Mouse (Mus musculus): ENCODE data around the gene Abhd17c. TPM values are rescaled to one million over a fixed set of nuclear protein-coding genes. Genes with fewer than 3 reads are reported as not detected.
"Not testable (repeated sequence)": the region's sequence is repeated elsewhere in the genome, so short reads cannot be mapped to it uniquely, and the experiment has no call there.

Abhd17c gene
- polyA plus RNA-seq, 1 experiment from 2014 or later: 71.3 TPM

DNA sequence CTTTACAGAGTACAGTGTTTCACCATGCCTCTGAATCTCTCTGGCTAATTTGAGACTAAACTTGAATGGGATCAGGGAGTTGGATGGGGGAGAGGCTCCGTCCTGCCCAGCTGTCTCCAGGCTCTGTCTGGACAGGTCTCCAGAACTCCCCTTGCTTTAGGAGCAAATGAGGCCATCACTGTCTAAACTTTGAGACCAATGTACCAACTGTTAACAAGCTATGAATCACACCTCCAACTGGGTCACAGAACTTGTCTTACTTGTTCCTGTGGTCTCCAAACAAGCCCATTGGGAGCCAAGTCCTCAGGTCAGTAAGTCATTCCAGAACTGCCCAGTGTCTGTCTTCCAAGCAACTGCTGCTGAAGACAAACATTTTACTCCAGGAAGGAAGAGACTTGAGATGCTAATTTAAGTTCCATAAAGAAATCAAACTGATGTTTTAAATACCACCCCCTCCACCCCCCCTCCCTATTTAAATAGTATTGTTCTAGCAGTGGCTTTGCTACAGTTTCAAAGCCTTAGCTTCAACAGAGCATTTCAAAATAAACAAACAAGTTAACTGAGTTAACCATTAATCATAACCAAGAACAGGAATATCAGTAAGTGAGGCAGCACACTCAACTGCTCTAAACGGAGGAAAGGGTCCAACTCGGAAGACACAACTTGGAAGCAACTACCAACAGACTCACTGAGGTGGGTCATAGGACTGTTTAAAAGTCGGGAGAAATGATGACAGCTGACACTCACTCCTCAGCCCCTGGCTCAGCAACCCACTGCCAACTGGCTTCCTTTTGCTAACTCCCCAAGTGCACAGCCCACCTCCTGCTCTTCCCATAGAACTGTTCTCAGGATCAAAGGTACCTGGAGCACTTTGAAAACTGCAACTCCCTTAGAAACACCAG, 15.6 kb downstream of the Abhd17c start:
- Histone ChIP-seq H3K9ac (ENCODE audit: low read length) (no peak overlapping the region), H3K27me3 (ENCODE audit: control insufficient read depth, insufficient read depth, low read length) (no peaks in the 10 kb centered on the region), H3K9me3 (ENCODE audit: control insufficient read depth, low read length) (no peaks in the 10 kb centered on the region), H3K27ac (ENCODE audit: low read depth, low read length) (no peak overlapping the region), H3K4me1 (replicated peaks; ENCODE audit: control insufficient read depth, insufficient read depth, low read length) (peaks cover 2% of the 10 kb centered on the region; the same call in 1 of the 2 replicates), H3K36me3 (ENCODE audit: control insufficient read depth, insufficient read depth, low read length) (no peaks in the 10 kb centered on the region), H3K4me3 (ENCODE audit: low read depth, low read length) (no peak overlapping the region), H3K4me2 (ENCODE audit: low read depth, low read length, severe bottlenecking) (no peak overlapping the region)
- no peak for ATAC-seq (replicated peaks; ENCODE audit: low FRiP score)
- DNase-seq (ENCODE audit: low spot score): no peak
- WGBS: 87% methylated on average over 4 of the region's 4 CpGs

- Histone ChIP-seq H3K9me3 (ENCODE audit: control insufficient read depth, low read length) (no peaks in the 10 kb centered on the region), H3K4me3 (ENCODE audit: low read depth, low read length) (no peak overlapping the region), H3K4me1 (replicated peaks; ENCODE audit: control insufficient read depth, insufficient read depth, low read length) (no peaks in the 10 kb centered on the region), H3K9ac (ENCODE audit: low read length) (no peak overlapping the region), H3K4me2 (ENCODE audit: low read depth, low read length, severe bottlenecking) (no peak overlapping the region), H3K27me3 (ENCODE audit: control insufficient read depth, insufficient read depth, low read length) (no peaks in the 10 kb centered on the region), H3K27ac (ENCODE audit: low read depth, low read length) (no peak overlapping the region), H3K36me3 (ENCODE audit: control insufficient read depth, insufficient read depth, low read length) (no peaks in the 10 kb centered on the region)
- ATAC-seq (replicated peaks; ENCODE audit: low FRiP score): no peak
- DNase-seq (ENCODE audit: low spot score): no peak
- 81% methylated on average over 1 of the region's 1 CpGs for WGBS
Observed at GRCm38 (mm10) chr7:84132704-84133103, 19.0 kb downstream of the Abhd17c start.

- Histone ChIP-seq H3K9ac (ENCODE audit: low read length) (no peak overlapping the region), H3K36me3 (ENCODE audit: control insufficient read depth, insufficient read depth, low read length) (no peaks in the 10 kb centered on the region), H3K27me3 (ENCODE audit: control insufficient read depth, insufficient read depth, low read length) (no peaks in the 10 kb centered on the region), H3K4me1 (replicated peaks; ENCODE audit: control insufficient read depth, insufficient read depth, low read length) (no peaks in the 10 kb centered on the region), H3K27ac (ENCODE audit: low read depth, low read length) (no peak overlapping the region), H3K4me3 (ENCODE audit: low read depth, low read length) (no peak overlapping the region), H3K4me2 (ENCODE audit: low read depth, low read length, severe bottlenecking) (no peak overlapping the region), H3K9me3 (ENCODE audit: control insufficient read depth, low read length) (no peaks in the 10 kb centered on the region)
- ATAC-seq (replicated peaks; ENCODE audit: low FRiP score): no peak
- 94% methylated on average over 4 of the region's 4 CpGs for WGBS
- no peak for DNase-seq (ENCODE audit: low spot score)
Observed at GRCm38 (mm10) chr7:84131736-84132135, 20.0 kb downstream of the Abhd17c start.

DNA sequence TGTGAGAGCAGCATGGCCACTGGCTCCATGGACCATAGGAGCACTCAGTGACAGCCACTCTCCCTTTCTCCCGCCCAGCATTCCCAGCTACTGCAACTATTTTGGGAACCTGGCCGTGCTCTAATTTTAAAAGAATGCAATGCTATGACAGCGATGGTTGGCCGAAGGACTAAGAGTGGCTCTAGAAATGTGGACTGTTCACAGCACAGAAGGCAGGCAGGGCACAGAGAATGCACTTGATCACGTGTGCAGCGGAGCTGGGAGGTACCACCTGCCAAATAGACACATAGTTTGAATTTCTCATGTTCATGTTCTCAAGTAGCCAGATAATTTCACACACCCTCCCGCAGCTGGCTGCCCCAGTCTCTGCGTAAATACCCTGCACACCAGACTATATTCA, 23.0 kb downstream of the Abhd17c start:
- 80% methylated on average over 8 of the region's 8 CpGs for WGBS
- Histone ChIP-seq H3K27me3 (ENCODE audit: control insufficient read depth, insufficient read depth, low read length) (no peaks in the 10 kb centered on the region), H3K9ac (ENCODE audit: low read length) (no peak overlapping the region), H3K4me2 (ENCODE audit: low read depth, low read length, severe bottlenecking) (no peak overlapping the region), H3K36me3 (ENCODE audit: control insufficient read depth, insufficient read depth, low read length) (no peaks in the 10 kb centered on the region), H3K9me3 (ENCODE audit: control insufficient read depth, low read length) (no peaks in the 10 kb centered on the region), H3K4me1 (replicated peaks; ENCODE audit: control insufficient read depth, insufficient read depth, low read length) (no peaks in the 10 kb centered on the region), H3K4me3 (ENCODE audit: low read depth, low read length) (no peak overlapping the region), H3K27ac (ENCODE audit: low read depth, low read length) (no peak overlapping the region)
- ATAC-seq (replicated peaks; ENCODE audit: low FRiP score): no peak
- DNase-seq (ENCODE audit: low spot score): no peak

GRCm38 (mm10) chr7:84125730-84126129, 26.0 kb downstream of the Abhd17c start:
- Histone ChIP-seq H3K9me3 (ENCODE audit: control insufficient read depth, low read length) (no peaks in the 10 kb centered on the region), H3K9ac (ENCODE audit: low read length) (no peak overlapping the region), H3K27me3 (ENCODE audit: control insufficient read depth, insufficient read depth, low read length) (no peaks in the 10 kb centered on the region), H3K4me2 (ENCODE audit: low read depth, low read length, severe bottlenecking) (no peak overlapping the region), H3K4me1 (replicated peaks; ENCODE audit: control insufficient read depth, insufficient read depth, low read length) (no peaks in the 10 kb centered on the region), H3K4me3 (ENCODE audit: low read depth, low read length) (no peak overlapping the region), H3K27ac (ENCODE audit: low read depth, low read length) (no peak overlapping the region), H3K36me3 (ENCODE audit: control insufficient read depth, insufficient read depth, low read length) (no peaks in the 10 kb centered on the region)
- ATAC-seq (replicated peaks; ENCODE audit: low FRiP score): no peak
- DNase-seq (ENCODE audit: low spot score): no peak
- 95% methylated on average over 1 of the region's 1 CpGs for WGBS

GRCm38 (mm10) chr7:84123651-84124050, 28.0 kb downstream of the Abhd17c start:
- H3K27ac ChIP-seq (ENCODE audit: low read depth, low read length); H3K4me3 ChIP-seq (ENCODE audit: low read depth, low read length); H3K36me3 ChIP-seq (ENCODE audit: control insufficient read depth, insufficient read depth, low read length); H3K4me1 ChIP-seq (replicated peaks; ENCODE audit: control insufficient read depth, insufficient read depth, low read length); ATAC-seq (replicated peaks; ENCODE audit: low FRiP score); DNase-seq (ENCODE audit: low spot score); H3K27me3 ChIP-seq (ENCODE audit: control insufficient read depth, insufficient read depth, low read length); H3K9me3 ChIP-seq (ENCODE audit: control insufficient read depth, low read length); H3K4me2 ChIP-seq (ENCODE audit: low read depth, low read length, severe bottlenecking); H3K9ac ChIP-seq (ENCODE audit: low read length): not testable (repeated sequence)
- 92% methylated on average over 3 of the region's 4 CpGs for WGBS

- no peak overlapping the region for H3K4me2 ChIP-seq (ENCODE audit: low read depth, low read length, severe bottlenecking)
- H3K4me3 ChIP-seq (ENCODE audit: low read depth, low read length): no peak overlapping the region
- H3K9ac ChIP-seq (ENCODE audit: low read length): no peak overlapping the region
- H3K27me3 ChIP-seq (ENCODE audit: control insufficient read depth, insufficient read depth, low read length): no peaks in the 10 kb centered on the region
- H3K4me1 ChIP-seq (replicated peaks; ENCODE audit: control insufficient read depth, insufficient read depth, low read length): no peaks in the 10 kb centered on the region
- WGBS: 84% methylated on average over 3 of the region's 3 CpGs
- H3K36me3 ChIP-seq (ENCODE audit: control insufficient read depth, insufficient read depth, low read length): no peaks in the 10 kb centered on the region
- no peak overlapping the region for H3K27ac ChIP-seq (ENCODE audit: low read depth, low read length)
- no peaks in the 10 kb centered on the region for H3K9me3 ChIP-seq (ENCODE audit: control insufficient read depth, low read length)
- ATAC-seq (replicated peaks; ENCODE audit: low FRiP score): no peak
- DNase-seq (ENCODE audit: low spot score): no peak
Observed at GRCm38 (mm10) chr7:84121778-84122177, 29.9 kb downstream of the Abhd17c start.

GRCm38 (mm10) chr7:84120142-84120760, 31.4 kb downstream of the Abhd17c start:
- H3K27me3 ChIP-seq (ENCODE audit: control insufficient read depth, insufficient read depth, low read length): no peaks in the 10 kb centered on the region
- no peak overlapping the region for H3K9ac ChIP-seq (ENCODE audit: low read length)
- H3K27ac ChIP-seq (ENCODE audit: low read depth, low read length): no peak overlapping the region
- no peaks in the 10 kb centered on the region for H3K4me1 ChIP-seq (replicated peaks; ENCODE audit: control insufficient read depth, insufficient read depth, low read length)
- H3K4me3 ChIP-seq (ENCODE audit: low read depth, low read length): no peak overlapping the region
- DNase-seq (ENCODE audit: low spot score) (no peak), ATAC-seq (replicated peaks; ENCODE audit: low FRiP score) (no peak)
- 71% methylated on average over 5 of the region's 5 CpGs for WGBS
- no peaks in the 10 kb centered on the region for H3K36me3 ChIP-seq (ENCODE audit: control insufficient read depth, insufficient read depth, low read length)
- H3K9me3 ChIP-seq (ENCODE audit: control insufficient read depth, low read length): no peaks in the 10 kb centered on the region
- H3K4me2 ChIP-seq (ENCODE audit: low read depth, low read length, severe bottlenecking): no peak overlapping the region
